Mouse (Mus musculus): ENCODE measurements at regions not wholly inside any gene's neighbourhood (a gene's known extent, or its start where the extent isn't known, plus 50 kb on each side); places are given as distances from the start of the nearest gene placed in this dataset.

- TF ChIP-seq CTCF (IDR thresholded peaks at IDR 0.05; ENCODE audit: extremely low read depth, insufficient read length, insufficient replicate concordance, low read depth, low read length) (no peak), POLR2A (IDR thresholded peaks at IDR 0.05; ENCODE audit: low read depth, low read length) (no peak)
These were observed 103.0 kb upstream of the Map3k1 start for GRCm38 (mm10) chr13:111911661-111912312.

Measured in small intestine, adult 2 months (tissue).